Mouse (Mus musculus) testis, adult 2 months (tissue): ENCODE data around the gene Sbno2. TPM values are rescaled to one million over a fixed set of nuclear protein-coding genes. Genes with fewer than 3 reads are reported as not detected.
"Not testable (repeated sequence)": the region's sequence is repeated elsewhere in the genome, so short reads cannot be mapped to it uniquely, and the experiment has no call there.

ENCODE experiments used
- H3K27ac ChIP-seq: fragments of 200-500 bp; 2 replicates; pipeline ENCODE4 v1.5.1; 2012; ENCODE audit warnings: low read depth, low read length; ENCODE audit not compliant: control insufficient read depth, insufficient read depth
- H3K27me3 ChIP-seq: fragments of 200-500 bp; 2 replicates; pipeline ENCODE4 v1.6.1; 2012; ENCODE audit warnings: mild to moderate bottlenecking, low read length, moderate library complexity; ENCODE audit not compliant: control insufficient read depth, insufficient read depth
- H3K36me3 ChIP-seq: fragments of 200-500 bp; 2 replicates; pipeline ENCODE4 v1.6.1; 2012; ENCODE audit warnings: mild to moderate bottlenecking, low read length; ENCODE audit not compliant: control insufficient read depth, insufficient read depth
- H3K4me1 ChIP-seq: fragments of 200-500 bp; 2 replicates; pipeline ENCODE4 v1.6.1; 2012; ENCODE audit warnings: low read length; ENCODE audit not compliant: control insufficient read depth, insufficient read depth
- H3K4me3 ChIP-seq: fragments of 200-500 bp; 2 replicates; pipeline ENCODE4 v1.5.1; 2012; ENCODE audit warnings: low read depth, mild to moderate bottlenecking, low read length, moderate library complexity, mixed read lengths; ENCODE audit not compliant: control insufficient read depth
- CTCF ChIP-seq: fragments of 200-500 bp; IDR thresholded peaks from 2 replicates; pipeline ENCODE4 v1.5.1; 2012; ENCODE audit warnings: low read depth, mild to moderate bottlenecking, inconsistent platforms, low read length, moderate library complexity; ENCODE audit not compliant: control insufficient read depth, insufficient read depth, insufficient replicate concordance
- POLR2A ChIP-seq: fragments of 200-500 bp; IDR thresholded peaks from 2 replicates; pipeline ENCODE4 v1.6.1; 2012; ENCODE audit warnings: low read depth, mild to moderate bottlenecking, inconsistent platforms, low read length, moderate library complexity; ENCODE audit not compliant: control insufficient read depth
- polyA plus RNA-seq: library from polyadenylated mRNA; depleted of rRNA; stranded (reverse); fragments of >200 nt; gene quantifications from 2 replicates; pipeline ENCODE4 v1.2.3, GENCODE M21; 2012

Gene Sbno2
- polyA plus RNA-seq, 1 experiment = 13.9 TPM

GRCm38 (mm10) chr10:80045766-80046165 is 59.6 kb downstream of the Sbno2 start:
- TF ChIP-seq CTCF (no peak), POLR2A (no peak)
- Histone ChIP-seq H3K27ac (no peak overlapping the region), H3K4me3 (no peak overlapping the region), H3K4me1 (peaks cover 5% of the 10 kb centered on the region), H3K27me3 (no peaks in the 10 kb centered on the region), H3K36me3 (no peaks in the 10 kb centered on the region)

GRCm38 (mm10) chr10:80045364-80045763 is 60.0 kb downstream of the Sbno2 start:
- not testable (repeated sequence) for H3K4me1 ChIP-seq, H3K27ac ChIP-seq, H3K36me3 ChIP-seq, H3K27me3 ChIP-seq, H3K4me3 ChIP-seq

GRCm38 (mm10) chr10:80044087-80044486 is 61.3 kb downstream of the Sbno2 start:
- H3K4me3 ChIP-seq = no peak overlapping the region
- no peaks in the 10 kb centered on the region; the same call in 1 of the 2 replicates for H3K4me1 ChIP-seq
- no peak overlapping the region for H3K27ac ChIP-seq

GRCm38 (mm10) chr10:80041409-80042060 is 63.8 kb downstream of the Sbno2 start:
- not testable (repeated sequence) for H3K4me1 ChIP-seq, H3K27ac ChIP-seq, H3K4me3 ChIP-seq, H3K36me3 ChIP-seq, H3K27me3 ChIP-seq

More at GRCm38 (mm10) chr10:80044087-80044486, 61.3 kb downstream of the Sbno2 start:
- no peak for TF ChIP-seq CTCF
- no peak for TF ChIP-seq POLR2A
- Histone ChIP-seq H3K27me3 (no peaks in the 10 kb centered on the region), H3K36me3 (no peaks in the 10 kb centered on the region)

- peak within 1 kb of the TSS; percentile 77 for H3K27ac ChIP-seq
- H3K36me3 ChIP-seq = no peaks in the 10 kb centered on the region
- TF ChIP-seq CTCF (no peak), POLR2A (peak; percentile 89)
- H3K4me1 ChIP-seq = peaks cover 7% of the 10 kb centered on the region
- H3K27me3 ChIP-seq = no peaks in the 10 kb centered on the region
- H3K4me3 ChIP-seq = peak within 1 kb of the TSS; percentile 92
Measured at GRCm38 (mm10) chr10:80039559-80039979, 65.8 kb downstream of the Sbno2 start, which contains the start of gene Polr2e. TSS of gene Polr2e (minus strand) at chr10:80039795.

- Histone ChIP-seq H3K36me3 (no peaks in the 10 kb centered on the region), H3K27ac (no peak overlapping the region), H3K27me3 (no peaks in the 10 kb centered on the region), H3K4me3 (no peak overlapping the region), H3K4me1 (peaks cover 7% of the 10 kb centered on the region)
- TF ChIP-seq CTCF = no peak
- TF ChIP-seq POLR2A = no peak
Measured at GRCm38 (mm10) chr10:80036832-80037231, 68.5 kb downstream of the Sbno2 start.

- TF ChIP-seq POLR2A = no peak
- TF ChIP-seq CTCF = no peak
- Histone ChIP-seq H3K4me3 (no peak overlapping the region), H3K27me3 (no peaks in the 10 kb centered on the region), H3K4me1 (peaks cover 7% of the 10 kb centered on the region), H3K27ac (no peak overlapping the region), H3K36me3 (no peaks in the 10 kb centered on the region)
Measured at GRCm38 (mm10) chr10:80035686-80036085, 69.7 kb downstream of the Sbno2 start.

GRCm38 (mm10) chr10:80035148-80035547 is 70.2 kb downstream of the Sbno2 start:
- Histone ChIP-seq H3K4me1 (peaks cover 7% of the 10 kb centered on the region), H3K36me3 (no peaks in the 10 kb centered on the region), H3K4me3 (no peak overlapping the region), H3K27ac (no peak overlapping the region), H3K27me3 (no peaks in the 10 kb centered on the region)
- TF ChIP-seq CTCF (no peak), POLR2A (no peak)
